Mouse (Mus musculus): ENCODE results near the gene Gramd2.

DNA sequence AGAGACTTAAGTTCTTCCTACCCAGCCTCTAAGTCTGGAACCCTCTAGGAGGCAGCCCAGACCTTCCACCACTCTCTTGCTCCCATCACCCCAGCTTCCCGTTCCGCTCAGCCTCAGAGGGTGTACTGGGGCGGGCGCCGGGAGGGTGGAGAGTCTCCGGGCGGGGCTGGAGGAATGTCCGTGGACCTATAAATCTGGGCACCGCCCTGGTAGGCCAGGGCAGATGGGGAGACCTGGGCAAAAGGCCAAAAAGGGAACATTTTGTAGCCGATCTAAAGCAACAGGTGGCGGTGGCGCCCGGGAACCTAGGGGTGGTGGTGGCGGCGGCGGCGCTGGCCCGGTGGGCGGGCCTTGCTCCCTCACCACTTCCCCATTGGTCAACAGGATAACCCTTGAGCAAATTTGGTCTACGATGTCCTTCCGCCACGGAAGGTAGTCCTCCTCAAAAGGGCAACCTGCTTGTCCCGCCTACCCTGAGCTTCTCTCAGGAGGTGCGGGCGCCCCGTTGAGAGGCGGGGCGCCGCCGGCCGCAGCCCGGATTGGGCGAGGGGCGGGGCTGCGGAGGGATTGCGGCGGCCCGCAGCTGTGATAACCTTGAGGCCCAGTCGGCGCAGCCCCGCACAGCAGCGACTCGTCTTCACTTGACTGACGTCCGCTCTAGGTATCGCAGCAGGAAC, 23.8 kb upstream of the Gramd2 start, which contains the start of gene Pkm:
- TF ChIP-seq POLR2A (IDR thresholded peaks at IDR 0.05; ENCODE audit: borderline replicate concordance, low read depth, low read length), result peak; percentile 97
- no peak for TF ChIP-seq CTCF (IDR thresholded peaks at IDR 0.05; ENCODE audit: low read depth, low read length)
